Comparison of ENCODE assay signal across 16 mouse cellular contexts in the genomic region with DNA sequence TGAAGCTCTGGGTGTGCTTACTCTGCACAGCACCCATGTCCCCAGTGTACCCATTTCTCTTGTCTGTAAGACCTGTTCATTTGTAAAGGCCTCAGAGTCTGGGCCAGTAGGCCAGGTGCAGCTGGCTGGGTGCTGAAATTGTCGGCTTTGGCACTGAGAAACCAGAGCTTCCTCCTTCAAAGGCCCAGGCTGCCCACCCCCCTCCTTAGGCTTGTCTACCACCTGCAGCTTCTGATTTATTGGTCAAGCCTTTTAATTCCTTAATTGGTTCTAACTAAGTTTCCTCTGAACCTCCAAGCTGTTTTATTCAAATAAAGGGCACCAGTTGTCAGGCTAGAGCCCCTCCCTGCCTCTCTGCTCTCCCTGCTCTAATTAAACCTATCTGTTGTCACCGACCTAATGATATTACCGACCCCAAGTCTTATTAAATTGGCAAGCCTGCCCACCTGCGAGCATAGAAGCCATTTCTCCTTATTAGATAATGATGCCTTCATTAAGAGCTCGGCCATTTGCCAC. TPM values are rescaled to one million over a fixed set of nuclear protein-coding genes. Genes with fewer than 3 reads are reported as not detected.
"Had no signal": no experiment of that assay in that cellular context is flagged by ENCODE, and none has a peak within 500 bp of the region (broad histone marks: within the 10 kb centered on the region; RNA-seq: fewer than 3 reads in every experiment).

No protein-coding gene starts in this region.

- ATAC-seq: lung, postnatal 0 days had no signal

- H3K9me3 ChIP-seq: limb, embryonic 10.5 days; liver, embryonic 15.5 days; midbrain, embryonic 10.5 days; stomach, embryonic 15.5 days had no signal

- DNase-seq: kidney, adult 11 months; kidney, postnatal 14 days; lung, adult 2 months; lung, postnatal 4 days; midbrain, embryonic 14.5 days; right cerebral cortex, postnatal 14 days; thymus, adult 2 months; thymus, postnatal 25 days had no signal

- H3K27ac ChIP-seq: limb, embryonic 10.5 days; liver, embryonic 15.5 days; midbrain, embryonic 10.5 days; stomach, embryonic 15.5 days had no signal

- H3K4me2 ChIP-seq: liver, embryonic 11.5 days; liver, embryonic 15.5 days; stomach, embryonic 15.5 days had no signal

- H3K9ac ChIP-seq: liver, embryonic 15.5 days; stomach, embryonic 15.5 days had no signal

- H3K4me3 ChIP-seq: limb, embryonic 10.5 days; liver, embryonic 15.5 days; midbrain, embryonic 10.5 days; stomach, embryonic 15.5 days had no signal

- H3K36me3 ChIP-seq: limb, embryonic 10.5 days; liver, embryonic 15.5 days; stomach, embryonic 15.5 days had no signal

RNA-seq across cellular contexts. Expression of gene Nptx2, which starts 5.0 kb away (rescaled TPM):
- total RNA-seq: megakaryocyte, adult 5-6 weeks; neutrophil, adult 5-6 weeks had no signal
